Mouse (Mus musculus): ENCODE data around the gene Fkbp10. TPM values are rescaled to one million over a fixed set of nuclear protein-coding genes. Genes with fewer than 3 reads are reported as not detected.

Fkbp10 gene
- polyA plus RNA-seq, 1 experiment from 2014 or later = 0.10 TPM

DNA sequence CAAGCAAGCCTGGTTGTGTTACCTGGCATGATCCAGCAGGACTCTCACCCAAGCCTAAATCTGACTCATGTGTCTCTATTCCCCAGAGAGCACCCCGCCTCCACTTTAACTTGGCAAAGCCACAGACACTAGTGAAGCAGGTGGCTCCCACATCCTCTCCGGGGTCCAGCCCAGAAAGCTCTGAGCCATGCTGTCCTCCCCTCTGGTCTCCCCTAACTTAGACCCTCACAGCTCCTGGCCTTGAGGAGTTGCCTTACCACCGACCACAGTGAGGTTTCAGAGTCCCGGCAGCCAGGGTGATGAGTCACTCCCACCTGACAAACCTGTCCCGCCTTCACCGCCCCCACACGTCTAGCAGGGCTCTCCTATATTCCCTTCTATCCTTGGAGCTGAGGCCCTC lies 21.8 kb upstream of the Fkbp10 start:
- in situ Hi-C loops (cut with MboI; ENCODE audit: low pct_unique_long_range_greater_than_20kb) = no loop called here
- ChIA-PET CTCF (interaction anchor here (4.4 kb wide), 1 partner anchor 29 kb away, joined by 14 read pairs; no protein-coding TSS in a partner anchor), POLR2A (no interaction called here)
- no peaks in the 10 kb centered on the region for H3K27me3 ChIP-seq
- no peak for DNase-seq (ENCODE audit: low read depth, low spot score)
- no peak for TF ChIP-seq CTCF (IDR thresholded peaks at IDR 0.05)
- ATAC-seq = no peak

DNA sequence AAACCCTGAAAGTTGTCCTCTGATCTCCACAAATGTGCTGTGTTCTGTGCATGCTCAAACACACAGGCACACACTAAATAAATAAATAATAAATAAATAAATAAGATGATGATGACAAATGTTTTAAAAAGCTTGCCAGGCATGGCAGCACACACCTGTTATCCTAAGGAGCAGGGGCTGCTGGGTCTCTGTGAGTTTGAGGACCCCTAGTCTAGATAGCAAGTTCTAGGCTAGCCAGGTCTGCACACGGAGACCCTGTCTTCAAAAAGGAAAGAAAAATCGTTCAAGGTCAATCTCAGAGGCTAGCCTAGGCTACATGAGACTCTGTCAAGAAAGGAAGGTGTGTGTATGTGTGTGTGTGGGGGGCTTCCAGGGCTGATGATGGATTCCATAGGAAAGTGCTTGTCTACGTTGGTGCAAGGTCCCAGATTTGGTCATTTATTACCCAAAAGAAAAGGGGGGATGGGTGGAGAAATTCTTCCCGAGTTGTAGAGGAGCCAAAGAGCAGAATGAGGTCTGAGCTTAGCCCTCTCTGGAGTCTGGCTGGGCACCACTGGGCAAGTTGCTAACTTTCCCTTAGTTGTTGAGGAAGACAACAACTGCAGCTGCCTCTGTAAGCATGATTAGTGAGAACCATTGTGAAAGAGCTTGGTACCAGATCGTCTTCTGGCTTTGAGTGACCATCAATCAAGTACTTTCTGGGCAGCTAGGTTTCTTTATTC lies 21.0 kb upstream of the Fkbp10 start:
- in situ Hi-C loops (cut with MboI; ENCODE audit: low pct_unique_long_range_greater_than_20kb) = no loop called here
- ChIA-PET POLR2A (interaction anchor here (0.7 kb wide), 1 partner anchor 35 kb away, joined by 3 read pairs; no protein-coding TSS in a partner anchor), CTCF (interaction anchor here (1.2 to 4.4 kb wide), 2 partner anchors 10 to 30 kb away, joined by 3 to 14 read pairs; no protein-coding TSS in a partner anchor)
- H3K27me3 ChIP-seq = no peaks in the 10 kb centered on the region
- DNase-seq (ENCODE audit: low read depth, low spot score) (no peak), ATAC-seq (no peak)
- TF ChIP-seq CTCF (IDR thresholded peaks at IDR 0.05) = no peak

DNA sequence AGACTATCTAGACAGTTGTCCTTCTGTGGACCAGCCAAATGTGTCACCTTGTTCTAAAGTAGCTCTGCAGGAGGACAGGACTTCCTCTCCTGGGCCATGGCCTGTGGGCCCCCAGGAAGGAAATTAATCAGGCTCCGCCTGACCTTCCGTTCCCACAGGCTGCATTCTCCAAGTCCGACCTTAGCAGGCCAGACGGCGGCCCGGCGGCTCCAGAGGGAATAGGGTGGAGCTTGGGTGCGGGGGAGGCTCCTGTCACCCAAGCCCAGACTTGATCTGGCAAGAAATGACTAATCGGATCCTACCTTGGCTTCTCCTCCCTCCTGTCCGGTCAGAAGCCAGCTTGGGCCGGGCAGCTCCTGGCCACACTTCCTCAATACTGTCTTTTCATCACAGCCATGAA lies 20.3 kb upstream of the Fkbp10 start:
- H3K27me3 ChIP-seq = no peaks in the 10 kb centered on the region
- DNase-seq (ENCODE audit: low read depth, low spot score) = no peak
- in situ Hi-C loops (cut with MboI; ENCODE audit: low pct_unique_long_range_greater_than_20kb) = no loop called here
- ATAC-seq = peak; percentile 29
- CTCF ChIA-PET = interaction anchor here (1.2 to 4.4 kb wide), 2 partner anchors 9 to 31 kb away, joined by 3 to 14 read pairs; no protein-coding TSS in a partner anchor
- POLR2A ChIA-PET = interaction anchor here (0.6 to 0.7 kb wide), 2 partner anchors 34 to 39 kb away, joined by 3 read pairs; no protein-coding TSS in a partner anchor
- no peak for TF ChIP-seq CTCF (IDR thresholded peaks at IDR 0.05)

DNA sequence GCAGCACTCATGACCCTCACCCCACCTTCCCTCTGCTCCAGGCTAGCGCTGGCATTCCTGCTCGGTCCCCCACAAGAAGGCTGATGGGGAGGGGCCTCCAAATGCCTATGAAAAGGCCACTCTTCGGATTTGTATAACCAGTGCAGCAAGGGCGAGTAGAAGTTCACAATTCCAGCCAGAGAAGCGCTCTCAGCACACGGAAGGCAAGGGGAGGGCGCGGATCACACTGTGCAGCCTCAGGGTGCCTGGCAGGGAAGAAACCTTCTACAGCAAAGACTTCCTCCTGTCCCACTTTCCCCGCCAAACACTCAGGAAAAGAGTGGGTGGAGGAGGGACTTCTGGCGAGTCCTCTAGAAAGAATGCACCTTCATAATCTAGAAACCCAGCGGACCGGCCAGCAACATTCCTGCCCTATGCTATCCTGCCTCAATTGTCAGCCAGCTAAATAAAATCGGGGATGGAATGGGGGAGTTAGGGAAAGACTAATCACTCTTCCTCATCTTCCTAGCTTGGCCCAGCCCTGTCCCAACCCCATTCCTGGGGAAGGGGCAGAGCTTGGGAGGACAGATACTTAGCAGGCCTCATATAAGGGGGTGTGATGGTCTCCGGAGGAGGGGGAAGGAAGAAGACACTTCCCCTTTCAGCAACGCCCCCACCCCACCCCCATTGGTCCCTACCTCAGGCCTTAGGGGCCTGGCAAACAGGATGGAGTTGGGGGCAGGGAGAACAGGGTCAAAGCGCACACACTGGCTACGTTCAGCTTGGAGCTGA lies 19.5 kb upstream of the Fkbp10 start:
- ATAC-seq (peak; percentile 19), DNase-seq (ENCODE audit: low read depth, low spot score) (no peak)
- TF ChIP-seq CTCF (IDR thresholded peaks at IDR 0.05) = no peak
- in situ Hi-C loops (cut with MboI; ENCODE audit: low pct_unique_long_range_greater_than_20kb) = no loop called here
- POLR2A ChIA-PET = interaction anchor here (0.9 to 1.5 kb wide), 2 partner anchors 18 to 119 kb away, joined by 3 to 6 read pairs; no protein-coding TSS in a partner anchor
- H3K27me3 ChIP-seq = no peaks in the 10 kb centered on the region
- CTCF ChIA-PET = interaction anchor here (1.2 to 4.4 kb wide), 5 partner anchors 8 to 32 kb away, joined by 3 to 14 read pairs (median 3); partner anchors contain the start of gene P3h4

DNA sequence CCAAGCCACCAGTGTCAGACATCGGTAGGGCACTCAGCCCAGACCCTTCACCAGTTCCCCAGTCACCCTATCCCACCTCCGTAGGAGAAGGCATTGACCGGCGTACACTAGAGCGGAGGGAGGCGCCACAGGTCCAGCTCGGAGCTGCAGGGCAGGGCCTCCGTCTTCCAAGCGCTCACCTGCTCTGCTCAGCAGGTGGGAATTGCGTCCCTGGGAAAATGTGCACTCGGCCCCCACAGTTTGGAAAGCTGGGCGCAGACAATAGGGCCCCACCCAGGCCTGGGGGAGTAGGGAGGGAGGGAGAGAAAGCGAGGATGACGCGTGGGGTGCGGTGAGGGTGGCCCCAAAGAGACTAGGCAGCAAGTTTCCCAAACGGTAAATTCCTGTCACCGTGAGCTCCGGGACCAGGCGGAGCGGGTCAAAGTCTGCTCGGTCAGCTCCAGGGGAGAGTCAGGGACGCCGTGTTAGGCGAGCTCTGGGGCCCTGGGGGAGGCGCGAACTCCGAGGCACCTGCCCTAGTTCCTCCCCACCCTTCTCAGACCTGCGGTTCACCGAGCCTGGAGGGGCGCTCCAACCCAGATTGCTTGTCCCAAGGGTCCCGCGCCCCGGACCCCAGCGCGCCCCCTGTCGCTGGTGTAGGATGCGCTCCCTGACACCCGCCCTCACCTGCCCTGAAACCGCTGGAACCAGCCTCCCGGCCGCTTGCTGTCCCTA lies 18.5 kb upstream of the Fkbp10 start:
- ATAC-seq = no peak
- no peak for TF ChIP-seq CTCF (IDR thresholded peaks at IDR 0.05)
- no peaks in the 10 kb centered on the region for H3K27me3 ChIP-seq
- CTCF ChIA-PET = interaction anchor here (0.8 to 4.4 kb wide), 7 partner anchors 10 to 40 kb away, joined by 3 to 14 read pairs (median 3); partner anchors contain the start of gene P3h4
- in situ Hi-C loops (cut with MboI; ENCODE audit: low pct_unique_long_range_greater_than_20kb) = no loop called here
- no peak for DNase-seq (ENCODE audit: low read depth, low spot score)
- POLR2A ChIA-PET = interaction anchor here (0.9 to 1.5 kb wide), 5 partner anchors 17 to 128 kb away, joined by 3 to 6 read pairs (median 3); no protein-coding TSS in a partner anchor

DNA sequence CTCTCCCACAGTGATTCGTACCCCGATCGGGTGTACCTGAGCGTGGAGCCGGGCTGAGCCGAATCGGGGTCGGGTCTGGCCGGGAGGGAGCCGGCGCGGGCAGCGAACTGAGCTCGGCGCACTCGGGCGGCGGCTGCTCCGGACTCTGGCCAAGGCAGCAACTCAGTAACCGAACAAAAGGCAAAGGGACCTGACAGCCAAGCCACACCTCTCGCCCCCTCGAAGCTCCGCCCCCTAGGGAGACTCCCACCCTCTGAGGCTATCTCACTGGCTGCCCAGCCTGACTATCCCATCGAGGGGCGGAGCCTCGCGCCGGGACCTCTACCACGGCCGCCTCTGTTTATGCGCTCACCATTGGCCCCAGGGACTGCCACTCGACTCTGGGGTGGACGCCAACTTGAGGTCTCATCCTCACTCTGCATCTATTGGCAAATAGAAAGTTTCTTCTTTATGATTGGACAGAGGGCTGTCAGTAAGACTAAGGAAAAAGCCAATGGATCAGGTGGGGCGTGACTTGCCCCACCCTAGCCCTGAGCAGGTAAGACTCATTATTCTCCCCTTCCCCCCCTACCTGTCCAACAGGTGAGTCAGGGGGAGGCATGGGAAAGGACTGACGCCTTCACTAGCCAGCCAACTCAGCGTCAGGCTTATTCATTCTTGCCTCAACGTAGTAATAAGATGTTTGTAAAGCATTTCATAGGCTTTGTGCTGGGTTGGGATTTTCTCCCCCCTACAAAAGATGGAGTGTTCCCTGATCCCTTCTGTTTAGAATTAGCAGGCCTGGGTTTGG lies 17.7 kb upstream of the Fkbp10 start, which contains the start of gene Jup:
TSS of gene Jup (minus strand) at position 164 of the 790 bp plus-strand sequence.
- DNase-seq (ENCODE audit: low read depth, low spot score) (peak; percentile 94), ATAC-seq (peak; percentile 96)
- no peak for TF ChIP-seq CTCF (IDR thresholded peaks at IDR 0.05)
- POLR2A ChIA-PET = interaction anchor here (0.6 to 1.5 kb wide), 5 partner anchors 10 to 127 kb away, joined by 3 to 6 read pairs (median 3); no protein-coding TSS in a partner anchor
- CTCF ChIA-PET = interaction anchor here (0.8 to 4.4 kb wide), 5 partner anchors 10 to 41 kb away, joined by 3 to 14 read pairs (median 6); no protein-coding TSS in a partner anchor
- H3K27me3 ChIP-seq = no peaks in the 10 kb centered on the region
- in situ Hi-C loops (cut with MboI; ENCODE audit: low pct_unique_long_range_greater_than_20kb) = no loop called here

DNA sequence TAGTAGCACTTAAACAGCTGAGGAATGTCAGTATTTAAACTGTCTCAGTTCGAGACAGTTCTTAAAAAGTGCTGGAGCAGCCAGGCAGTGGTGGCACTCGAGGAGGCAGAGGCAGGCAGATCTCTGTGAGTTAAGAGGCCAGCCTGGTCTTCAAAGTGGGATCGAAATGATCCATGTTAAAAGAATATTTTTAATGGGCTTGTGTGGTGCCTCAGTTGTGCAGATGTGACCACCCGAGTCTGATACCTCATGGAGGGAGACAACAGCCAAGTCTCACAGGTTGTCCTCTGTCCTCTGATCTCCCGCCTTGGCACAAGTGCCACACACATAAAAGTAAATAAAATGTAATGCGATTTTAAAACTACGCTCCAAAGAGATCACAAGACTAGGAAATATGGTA lies 17.0 kb upstream of the Fkbp10 start:
- ChIA-PET POLR2A (interaction anchor here (0.6 to 1.4 kb wide), 2 partner anchors 27 to 126 kb away, joined by 3 read pairs; no protein-coding TSS in a partner anchor), CTCF (no interaction called here)
- ATAC-seq (no peak), DNase-seq (ENCODE audit: low read depth, low spot score) (no peak)
- no peak for TF ChIP-seq CTCF (IDR thresholded peaks at IDR 0.05)
- in situ Hi-C loops (cut with MboI; ENCODE audit: low pct_unique_long_range_greater_than_20kb) = no loop called here
- H3K27me3 ChIP-seq = no peaks in the 10 kb centered on the region

DNA sequence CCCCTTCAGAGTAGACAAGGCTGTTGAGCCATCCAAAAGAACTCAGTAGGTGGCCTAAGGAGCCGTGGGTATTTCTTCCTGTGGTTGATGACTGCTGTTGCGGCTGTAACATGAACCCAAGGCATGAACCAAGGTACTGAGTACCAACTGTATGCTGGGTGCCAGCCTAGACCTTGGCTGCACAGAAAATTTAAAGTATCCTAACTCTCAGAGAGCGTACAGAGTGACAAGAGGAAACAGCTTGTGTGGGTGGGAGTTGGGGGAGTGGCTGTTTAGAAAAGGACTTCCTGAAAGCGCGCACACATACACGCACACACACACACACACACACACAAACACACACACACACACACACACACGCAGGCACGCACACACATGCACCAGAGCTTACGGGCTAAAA lies 16.2 kb upstream of the Fkbp10 start:
- in situ Hi-C loops (cut with MboI; ENCODE audit: low pct_unique_long_range_greater_than_20kb) = no loop called here
- H3K27me3 ChIP-seq = no peaks in the 10 kb centered on the region
- ATAC-seq = no peak
- CTCF ChIA-PET = no interaction called here
- DNase-seq (ENCODE audit: low read depth, low spot score) = no peak
- no peak for TF ChIP-seq CTCF (IDR thresholded peaks at IDR 0.05)
- POLR2A ChIA-PET = no interaction called here

DNA sequence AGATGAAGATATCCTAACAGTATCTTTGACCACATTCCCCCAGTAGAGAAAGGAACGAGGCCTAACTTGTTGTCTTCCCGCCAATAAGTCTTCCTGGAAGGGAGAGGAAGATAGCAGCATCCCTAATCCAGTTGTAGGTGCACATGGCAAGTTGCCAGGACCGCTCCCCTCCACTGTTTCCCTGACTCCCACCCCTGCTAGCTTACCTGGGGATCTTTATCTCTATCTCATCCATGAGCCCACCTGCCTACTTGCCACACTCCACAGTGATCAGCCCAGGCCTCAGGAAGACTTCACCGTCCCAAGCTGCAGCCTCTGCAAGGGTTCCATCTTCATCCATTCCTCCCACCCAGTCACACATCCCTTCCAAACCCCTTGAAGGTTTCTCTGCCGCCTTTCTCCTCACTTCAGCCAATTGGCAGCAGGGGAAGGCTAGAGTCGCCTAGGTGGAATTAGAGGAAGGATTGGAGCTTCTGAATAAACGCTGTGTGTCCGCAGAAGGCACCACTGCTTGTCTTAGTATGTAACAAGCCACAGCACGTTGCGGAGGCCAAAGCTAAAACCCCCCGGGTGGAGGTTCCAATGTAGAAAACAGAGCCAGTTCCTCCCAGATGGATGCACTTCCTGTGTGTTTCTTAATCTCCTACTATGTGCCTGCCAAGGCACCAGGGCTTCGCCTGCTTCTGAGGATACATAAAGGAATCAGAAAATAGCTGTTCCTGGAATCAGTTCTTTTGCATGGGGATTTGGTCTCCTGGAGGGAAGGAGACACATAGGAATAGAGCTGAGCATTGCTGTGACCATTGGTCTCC lies 15.6 kb upstream of the Fkbp10 start:
- in situ Hi-C loops (cut with MboI; ENCODE audit: low pct_unique_long_range_greater_than_20kb) = no loop called here
- ChIA-PET CTCF (interaction anchor here (1.3 kb wide), 1 partner anchor 10 kb away, joined by 3 read pairs; no protein-coding TSS in a partner anchor), POLR2A (no interaction called here)
- TF ChIP-seq CTCF (IDR thresholded peaks at IDR 0.05) = no peak
- DNase-seq (ENCODE audit: low read depth, low spot score) = no peak
- no peaks in the 10 kb centered on the region for H3K27me3 ChIP-seq
- no peak for ATAC-seq
